Mouse (Mus musculus): ENCODE measurements at regions not wholly inside any gene's neighbourhood (a gene's known extent, or its start where the extent isn't known, plus 50 kb on each side); places are given as distances from the start of the nearest gene placed in this dataset.

- no peak for DNase-seq
Measured at GRCm38 (mm10) chr9:32057427-32058115, 58.4 kb upstream of the Arhgap32 start.

GRCm38 (mm10) chr9:32062740-32063139 lies 53.2 kb upstream of the Arhgap32 start:
- DNase-seq: no peak

DNA sequence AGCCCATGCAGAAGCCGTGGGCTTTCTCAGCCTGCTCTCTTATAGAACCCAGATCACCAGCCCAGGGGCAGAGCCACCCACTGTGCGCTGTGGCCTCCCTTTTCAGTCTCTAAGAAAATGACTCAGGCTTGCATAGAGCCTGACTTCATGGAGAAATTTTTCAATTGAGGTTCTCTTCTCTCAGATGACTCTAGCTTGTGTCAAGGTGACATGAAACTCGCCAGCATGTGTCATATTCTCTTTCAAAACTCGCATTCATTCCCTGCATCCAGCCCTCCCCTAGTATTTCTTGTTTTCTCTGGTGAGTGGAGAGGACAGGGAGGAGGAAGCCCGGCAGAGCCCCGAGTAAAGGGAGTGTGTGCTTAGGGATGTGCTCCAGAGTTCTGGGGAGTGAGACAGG lies 52.4 kb upstream of the Arhgap32 start:
- DNase-seq: no peak

DNA sequence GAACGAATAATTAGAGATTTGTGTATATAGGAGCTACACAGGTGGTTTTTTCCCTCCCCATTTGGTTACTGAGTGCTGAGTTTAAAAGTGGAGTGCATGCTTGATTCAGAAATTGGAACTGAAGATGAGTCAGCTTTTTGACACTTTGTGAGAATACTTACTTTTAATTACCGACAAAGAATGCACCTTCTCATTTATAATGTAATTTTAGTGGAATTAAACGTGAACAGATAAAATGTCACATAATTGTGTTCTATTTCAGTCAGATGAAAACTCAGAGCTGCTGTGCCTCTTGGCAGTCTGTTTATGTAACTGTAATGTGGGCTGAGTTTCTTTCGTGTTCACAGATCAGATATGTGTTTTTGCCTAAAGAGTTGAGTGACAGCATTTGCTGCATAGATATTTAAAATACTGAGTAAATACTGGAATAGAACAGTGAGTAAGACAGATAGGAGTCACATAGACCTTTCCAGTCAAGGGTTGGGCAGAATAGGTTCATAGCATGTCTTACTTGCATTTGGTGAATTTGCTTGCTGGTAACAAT lies 51.9 kb upstream of the Arhgap32 start:
- DNase-seq: no peak
